Mouse (Mus musculus): ENCODE results near the gene Naaladl1. TPM values are rescaled to one million over a fixed set of nuclear protein-coding genes. Genes with fewer than 3 reads are reported as not detected.
A peak's percentile ranks its signal among the peaks of the same experiment; 100 is the strongest.

Naaladl1 gene
- total RNA-seq (2014; rRNA removed) (0.14 and 0.15 TPM in 2 replicates), polyA plus RNA-seq (2015; fragmentation: Nextera tagmentation; extraction: Ambion mirVana) (0.39 and 0.51 TPM in 2 replicates)

DNA sequence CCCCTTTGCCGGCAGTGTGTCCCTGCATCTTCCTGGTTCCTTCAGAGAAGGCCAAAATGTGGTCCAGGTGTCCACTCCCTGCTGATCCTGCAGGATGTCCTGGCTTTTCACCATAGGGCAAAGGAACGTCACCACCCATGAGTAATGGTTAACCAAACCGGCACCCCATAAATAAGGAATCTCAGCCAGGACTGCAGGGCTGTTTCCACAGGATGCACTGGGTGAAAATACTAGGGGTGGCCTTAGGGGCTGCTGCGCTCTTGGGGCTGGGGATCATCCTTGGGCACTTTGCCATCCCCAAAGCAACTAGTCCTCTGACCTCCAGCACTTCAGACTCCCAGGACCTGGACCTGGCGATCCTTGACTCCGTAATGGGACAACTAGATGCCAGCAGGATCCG, at the start of gene Naaladl1:
Gene Naaladl1, plus strand, starts transcription at position 197 of the 400 bp plus-strand sequence.
- Histone ChIP-seq H3K9ac (no peak within 1 kb of the TSS), H3K36me3 (ENCODE audit: insufficient read depth) (no peaks in the 10 kb centered on the region), H3K4me3 (ENCODE audit: low read depth, low read length) (no peak within 1 kb of the TSS), H3K27ac (ENCODE audit: low read depth, low read length) (no peak within 1 kb of the TSS), H3K9me3 (ENCODE audit: low read length) (no peaks in the 10 kb centered on the region), H3K4me2 (ENCODE audit: low read depth) (no peak within 1 kb of the TSS), H3K27me3 (ENCODE audit: insufficient read depth, low read length) (no peaks in the 10 kb centered on the region), H3K4me1 (ENCODE audit: insufficient read depth) (no peaks in the 10 kb centered on the region)
- DNase-seq (no peak), ATAC-seq (no peak)
- WGBS = 89% methylated on average over 7 of the region's 7 CpGs
- TF ChIP-seq CTCF (IDR thresholded peaks at IDR 0.05; ENCODE audit: low read depth) = no peak

DNA sequence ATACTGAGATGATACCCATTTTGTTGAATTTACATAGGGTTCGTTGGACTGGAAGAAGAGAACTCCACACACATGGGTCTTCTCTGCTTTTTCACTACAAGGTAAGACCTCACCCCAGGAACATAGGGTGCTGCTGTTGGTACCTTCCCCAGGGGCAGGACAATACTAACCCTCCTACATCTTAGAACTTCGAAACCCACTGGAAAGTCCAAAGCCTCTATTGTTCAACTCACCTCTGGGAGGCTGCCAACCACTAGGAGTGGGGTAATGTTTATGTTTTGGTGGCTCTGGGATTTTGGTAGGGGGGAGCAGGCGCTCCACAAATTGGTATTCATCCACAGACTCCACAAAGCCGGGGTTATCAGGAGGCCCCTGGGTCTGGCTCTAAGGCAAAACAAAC, 48.9 kb upstream of the Naaladl1 start:
- no peak for TF ChIP-seq CTCF (IDR thresholded peaks at IDR 0.05; ENCODE audit: low read depth)
- Histone ChIP-seq H3K4me1 (ENCODE audit: insufficient read depth) (0 out of 2 replicates have a peak, but pooled peaks cover under 1% of the 10 kb centered on the region), H3K27ac (ENCODE audit: low read depth, low read length) (no peak overlapping the region), H3K9me3 (ENCODE audit: low read length) (no peaks in the 10 kb centered on the region), H3K4me3 (ENCODE audit: low read depth, low read length) (peak overlapping the region; percentile 91), H3K27me3 (ENCODE audit: insufficient read depth, low read length) (no peaks in the 10 kb centered on the region), H3K9ac (0 out of 2 replicates have a peak overlapping the region, but pooled peaks have one; percentile 94), H3K36me3 (ENCODE audit: insufficient read depth) (peaks cover 42% of the 10 kb centered on the region), H3K4me2 (ENCODE audit: low read depth) (peak overlapping the region; percentile 88)
- WGBS = 42% methylated on average over 4 of the region's 4 CpGs
- ATAC-seq = no peak
- DNase-seq = no peak

- peak within 1 kb of the TSS; percentile 88 for H3K4me2 ChIP-seq (ENCODE audit: low read depth)
- ATAC-seq (peak; percentile 89), DNase-seq (peak; percentile 100)
- H3K4me1 ChIP-seq (ENCODE audit: insufficient read depth) = peaks cover 8% of the 10 kb centered on the region
- no peak for TF ChIP-seq CTCF (IDR thresholded peaks at IDR 0.05; ENCODE audit: low read depth)
- peaks cover 34% of the 10 kb centered on the region for H3K36me3 ChIP-seq (ENCODE audit: insufficient read depth)
- H3K4me3 ChIP-seq (ENCODE audit: low read depth, low read length) = peak within 1 kb of the TSS; percentile 91
- H3K9me3 ChIP-seq (ENCODE audit: low read length) = no peaks in the 10 kb centered on the region
- 3% methylated on average over 62 of the region's 63 CpGs for WGBS
- H3K9ac ChIP-seq = peak within 1 kb of the TSS; percentile 94
- H3K27ac ChIP-seq (ENCODE audit: low read depth, low read length) = peak within 1 kb of the TSS; percentile 80
- no peaks in the 10 kb centered on the region for H3K27me3 ChIP-seq (ENCODE audit: insufficient read depth, low read length)
Measured at GRCm38 (mm10) chr19:6057313-6058096, 48.1 kb upstream of the Naaladl1 start, which contains the start of the genes Mrpl49 and Fau. TSS of gene Mrpl49 (minus strand) at chr19:6057785. TSS of gene Fau (plus strand) at chr19:6057844.

GRCm38 (mm10) chr19:6058513-6058912, 47.1 kb upstream of the Naaladl1 start:
- Histone ChIP-seq H3K27me3 (ENCODE audit: insufficient read depth, low read length) (no peaks in the 10 kb centered on the region), H3K9ac (peak overlapping the region; percentile 94), H3K4me2 (ENCODE audit: low read depth) (peak overlapping the region; percentile 88), H3K9me3 (ENCODE audit: low read length) (no peaks in the 10 kb centered on the region), H3K36me3 (ENCODE audit: insufficient read depth) (peaks cover 24% of the 10 kb centered on the region), H3K4me3 (ENCODE audit: low read depth, low read length) (peak overlapping the region; percentile 91), H3K4me1 (ENCODE audit: insufficient read depth) (peaks cover 9% of the 10 kb centered on the region), H3K27ac (ENCODE audit: low read depth, low read length) (no peak overlapping the region)
- 37% methylated on average over 5 of the region's 5 CpGs for WGBS
- ATAC-seq (no peak), DNase-seq (no peak)
- TF ChIP-seq CTCF (IDR thresholded peaks at IDR 0.05; ENCODE audit: low read depth) = no peak

- Histone ChIP-seq H3K4me3 (ENCODE audit: low read depth, low read length) (no peak overlapping the region), H3K27ac (ENCODE audit: low read depth, low read length) (no peak overlapping the region), H3K4me1 (ENCODE audit: insufficient read depth) (peaks cover 9% of the 10 kb centered on the region), H3K36me3 (ENCODE audit: insufficient read depth) (peaks cover 20% of the 10 kb centered on the region), H3K9me3 (ENCODE audit: low read length) (no peaks in the 10 kb centered on the region), H3K4me2 (ENCODE audit: low read depth) (peak overlapping the region; percentile 88), H3K27me3 (ENCODE audit: insufficient read depth, low read length) (no peaks in the 10 kb centered on the region), H3K9ac (no peak overlapping the region)
- no peak for DNase-seq
- ATAC-seq = no peak
- TF ChIP-seq CTCF (IDR thresholded peaks at IDR 0.05; ENCODE audit: low read depth) = no peak
- WGBS = 81% methylated on average over 5 of the region's 5 CpGs
Measured at GRCm38 (mm10) chr19:6058966-6059365, 46.6 kb upstream of the Naaladl1 start.

DNA sequence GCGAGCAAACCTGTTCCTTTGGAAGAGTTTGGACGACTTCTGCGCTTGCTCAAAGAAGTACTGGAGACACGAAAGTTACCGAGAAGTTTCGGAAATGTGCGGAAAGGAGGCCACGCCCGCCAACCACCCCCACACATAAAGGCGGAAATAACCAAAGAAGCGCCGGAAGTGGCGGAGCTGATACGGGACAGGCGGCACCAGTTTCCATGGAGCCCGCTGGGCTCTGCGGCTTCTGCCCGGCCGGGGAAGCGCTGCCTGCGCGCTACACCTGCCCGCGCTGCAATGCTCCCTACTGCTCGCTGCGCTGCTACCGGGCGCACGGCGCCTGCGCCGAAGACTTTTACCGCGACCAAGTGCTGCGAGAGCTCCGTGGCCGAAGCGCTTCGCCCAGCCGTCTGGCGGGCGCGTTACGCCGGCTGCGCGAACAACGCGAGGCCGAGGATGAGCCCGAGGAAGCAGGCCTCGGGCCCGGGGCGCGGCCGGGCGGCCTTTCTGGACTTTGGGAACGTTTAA, 44.5 kb upstream of the Naaladl1 start, which contains the start of gene Znhit2:
Gene Znhit2, plus strand, starts transcription at position 172 of the 513 bp plus-strand sequence.
- peak; percentile 88 for ATAC-seq
- peak; percentile 45 for TF ChIP-seq CTCF (IDR thresholded peaks at IDR 0.05; ENCODE audit: low read depth)
- Histone ChIP-seq H3K4me2 (ENCODE audit: low read depth) (peak within 1 kb of the TSS; percentile 99), H3K4me1 (ENCODE audit: insufficient read depth) (peaks cover 13% of the 10 kb centered on the region), H3K4me3 (ENCODE audit: low read depth, low read length) (peak within 1 kb of the TSS; percentile 57), H3K9ac (peak within 1 kb of the TSS; percentile 93), H3K27ac (ENCODE audit: low read depth, low read length) (peak within 1 kb of the TSS; percentile 86), H3K27me3 (ENCODE audit: insufficient read depth, low read length) (no peaks in the 10 kb centered on the region), H3K9me3 (ENCODE audit: low read length) (no peaks in the 10 kb centered on the region), H3K36me3 (ENCODE audit: insufficient read depth) (0 out of 2 replicates have a peak, but pooled peaks cover 5% of the 10 kb centered on the region)
- 2% methylated on average over 48 of the region's 58 CpGs for WGBS
- peak; percentile 96 for DNase-seq

All from forebrain, postnatal 0 days (tissue).